ENCODE assay signal across 18 mouse cellular contexts in genomic region chr11:65729623-65730217, GRCm38 (mm10).
"Had no signal": no experiment of that assay in that cellular context is flagged by ENCODE, and none has a peak within 500 bp of the region (broad histone marks: within the 10 kb centered on the region; RNA-seq: fewer than 3 reads in every experiment).

No protein-coding gene starts in this region.

- H3K9ac ChIP-seq: kidney, embryonic 15.5 days; limb, embryonic 12.5 days; limb, embryonic 15.5 days; liver, embryonic 14.5 days; liver, postnatal 0 days; lung, embryonic 14.5 days; midbrain, embryonic 13.5 days had no signal

- H3K27me3 ChIP-seq: kidney, embryonic 15.5 days; limb, embryonic 12.5 days; limb, embryonic 15.5 days; megakaryocyte, embryonic 14.5 days; midbrain, embryonic 13.5 days had no signal

- H3K4me2 ChIP-seq: kidney, embryonic 15.5 days; limb, embryonic 12.5 days; limb, embryonic 15.5 days; liver, embryonic 11.5 days; lung, embryonic 14.5 days; midbrain, embryonic 13.5 days had no signal

- ATAC-seq: liver, postnatal 0 days; lung, postnatal 0 days; midbrain, embryonic 13.5 days had no signal

- H3K4me3 ChIP-seq: kidney, embryonic 15.5 days; limb, embryonic 12.5 days; limb, embryonic 15.5 days; megakaryocyte, embryonic 14.5 days; midbrain, embryonic 10.5 days; midbrain, embryonic 13.5 days had no signal

- H3K9me3 ChIP-seq: kidney, embryonic 15.5 days; limb, embryonic 12.5 days; limb, embryonic 15.5 days; megakaryocyte, embryonic 14.5 days; midbrain, embryonic 10.5 days; midbrain, embryonic 13.5 days had no signal

- H3K27ac ChIP-seq: kidney, embryonic 15.5 days; limb, embryonic 12.5 days; limb, embryonic 15.5 days; liver, embryonic 14.5 days; macrophage; midbrain, embryonic 10.5 days; midbrain, embryonic 13.5 days had no signal

- DNase-seq: kidney, adult 8-10 months; kidney, postnatal 14 days; kidney, postnatal 4 days; left cerebral cortex, postnatal 4 days; liver, postnatal 0 days; lung, embryonic 14.5 days; thymus, adult 18-20 months; thymus, postnatal 36 days had no signal

- H3K4me1 ChIP-seq: limb, embryonic 12.5 days; limb, embryonic 15.5 days; midbrain, embryonic 10.5 days; midbrain, embryonic 13.5 days had no signal
